Mouse (Mus musculus): ENCODE results near the gene Gldc. TPM values are rescaled to one million over a fixed set of nuclear protein-coding genes. Genes with fewer than 3 reads are reported as not detected.
"Not testable (repeated sequence)": the region's sequence is repeated elsewhere in the genome, so short reads cannot be mapped to it uniquely, and the experiment has no call there.

Gldc gene
- 27.4 and 28.1 TPM in 2 replicates for polyA plus RNA-seq (2016; fragmentation: Nextera tagmentation; extraction: Ambion mirVana)

DNA sequence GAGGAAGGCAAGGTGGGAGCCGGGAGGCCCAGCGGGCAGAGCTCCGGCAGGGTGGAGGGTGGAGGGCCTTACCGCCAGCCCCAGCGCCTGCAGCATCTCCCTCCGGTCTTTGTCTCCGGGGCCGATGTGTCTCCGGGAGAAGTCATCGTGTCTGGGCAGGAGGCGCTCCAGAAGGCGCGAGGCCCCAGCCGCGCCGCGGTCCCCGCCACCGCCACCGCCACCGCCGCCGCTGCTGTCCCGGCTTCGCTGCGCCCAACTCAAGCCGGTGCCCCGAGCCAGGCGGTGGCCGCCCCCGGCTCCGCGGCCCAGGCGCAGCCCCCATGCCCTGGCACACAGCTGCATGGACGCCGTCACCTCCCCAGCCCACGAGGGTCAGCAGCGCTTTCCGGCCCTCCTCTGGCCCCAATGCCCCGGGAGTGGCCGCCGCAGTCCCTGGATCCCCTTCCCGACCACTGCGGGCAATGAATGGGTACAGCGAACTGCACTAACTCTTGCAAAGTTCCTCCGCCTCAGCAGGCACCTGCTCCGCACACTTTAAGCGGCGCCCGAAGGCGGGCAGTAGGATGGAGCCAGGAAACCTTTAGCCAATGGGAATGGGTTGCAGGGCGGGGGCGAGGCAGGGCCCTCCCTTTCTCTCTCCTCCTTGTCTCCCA is at the start of gene Gldc:
Gldc (minus strand) TSS at position 511 of the 653 bp plus-strand sequence.
- no peaks in the 10 kb centered on the region for H3K36me3 ChIP-seq
- peak within 1 kb of the TSS; percentile 61 for H3K9ac ChIP-seq
- H3K4me1 ChIP-seq = peaks cover 10% of the 10 kb centered on the region
- peak within 1 kb of the TSS; percentile 71 for H3K4me2 ChIP-seq
- H3K4me3 ChIP-seq = peak within 1 kb of the TSS; percentile 57
- no peak within 1 kb of the TSS for H3K27ac ChIP-seq
- peaks cover 58% of the 10 kb centered on the region for H3K27me3 ChIP-seq (replicated peaks)
- under 1% methylated on average over 41 of the region's 53 CpGs for WGBS (ENCODE audit: insufficient replicate concordance)
- no peaks in the 10 kb centered on the region for H3K9me3 ChIP-seq (replicated peaks)
- peak; percentile 72 for ATAC-seq

DNA sequence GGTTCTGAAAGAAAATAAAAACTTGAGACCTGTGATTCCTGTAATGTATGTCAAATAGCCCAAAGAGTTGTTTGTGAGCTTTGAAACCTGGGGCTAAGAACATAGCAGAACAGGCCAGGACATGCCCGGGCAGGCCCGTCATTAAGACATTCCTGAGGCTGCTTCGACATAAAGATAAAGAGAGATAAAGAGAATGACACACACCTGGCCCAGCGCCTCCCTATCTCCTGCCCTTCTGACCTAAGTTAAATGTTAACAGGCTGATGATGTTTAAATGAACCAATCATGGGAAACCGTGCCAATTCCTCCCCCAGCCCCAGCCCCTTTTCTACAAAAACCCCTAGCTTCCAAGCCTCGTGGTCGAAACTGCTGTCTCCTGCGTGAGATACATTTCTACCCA is 47.4 kb upstream of the Gldc start:
- H3K4me3 ChIP-seq; H3K4me2 ChIP-seq; H3K9me3 ChIP-seq (replicated peaks); ATAC-seq; H3K36me3 ChIP-seq; H3K9ac ChIP-seq; H3K27ac ChIP-seq; H3K4me1 ChIP-seq; H3K27me3 ChIP-seq (replicated peaks): not testable (repeated sequence)
- WGBS (ENCODE audit: insufficient replicate concordance) = 63% methylated on average over 8 of the region's 8 CpGs

DNA sequence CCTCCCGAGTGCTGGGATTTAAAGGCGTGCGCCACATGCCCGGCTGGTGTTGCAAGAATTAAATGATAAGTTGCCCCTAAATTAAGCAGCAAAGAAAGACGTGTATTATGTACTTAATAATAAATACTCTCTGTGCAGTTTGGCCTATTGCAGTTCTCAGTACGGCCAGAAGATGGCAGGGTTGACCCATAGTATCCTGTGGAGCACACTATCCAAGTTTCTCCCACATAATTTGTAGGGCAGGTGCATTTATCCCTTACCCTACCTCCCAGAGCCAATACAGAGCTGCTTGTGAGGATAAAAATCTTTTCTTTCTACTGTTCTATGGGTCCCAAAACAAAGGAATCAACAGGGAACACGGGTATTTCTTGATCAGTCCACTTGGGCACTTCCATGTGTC is 42.1 kb upstream of the Gldc start:
- no peak overlapping the region for H3K27ac ChIP-seq
- no peaks in the 10 kb centered on the region for H3K9me3 ChIP-seq (replicated peaks)
- 15% methylated on average over 7 of the region's 7 CpGs for WGBS (ENCODE audit: insufficient replicate concordance)
- no peak overlapping the region for H3K4me3 ChIP-seq
- ATAC-seq = no peak
- H3K36me3 ChIP-seq = no peaks in the 10 kb centered on the region
- H3K9ac ChIP-seq = no peak overlapping the region
- H3K4me1 ChIP-seq = no peaks in the 10 kb centered on the region
- H3K4me2 ChIP-seq = no peak overlapping the region
- no peaks in the 10 kb centered on the region for H3K27me3 ChIP-seq (replicated peaks)

DNA sequence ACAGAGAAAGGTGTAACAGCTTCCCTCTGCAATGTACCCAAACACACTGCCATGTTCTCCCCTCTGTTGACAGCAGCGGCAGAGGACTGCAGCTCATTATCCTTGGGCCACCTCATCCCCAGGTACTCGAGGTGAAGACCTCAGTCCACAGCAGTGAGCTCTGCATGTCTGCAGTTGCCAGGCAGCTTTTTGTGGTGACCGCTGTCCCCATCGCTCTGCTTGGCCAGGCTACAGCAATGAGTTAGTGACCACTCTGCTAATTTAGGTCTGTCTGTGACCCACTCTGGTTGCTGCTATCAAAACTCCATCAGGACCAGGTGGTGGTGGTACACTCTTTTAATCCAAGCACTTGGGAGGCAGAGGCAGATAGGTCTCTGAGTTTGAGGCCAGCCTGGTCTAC is 41.0 kb upstream of the Gldc start:
- no peak overlapping the region for H3K4me2 ChIP-seq
- no peak overlapping the region for H3K4me3 ChIP-seq
- no peaks in the 10 kb centered on the region for H3K36me3 ChIP-seq
- no peak for ATAC-seq
- WGBS (ENCODE audit: insufficient replicate concordance) = 59% methylated on average over 4 of the region's 4 CpGs
- no peaks in the 10 kb centered on the region for H3K27me3 ChIP-seq (replicated peaks)
- H3K9me3 ChIP-seq (replicated peaks) = no peaks in the 10 kb centered on the region
- H3K27ac ChIP-seq = no peak overlapping the region
- H3K9ac ChIP-seq = no peak overlapping the region
- 0 out of 2 replicates have a peak, but pooled peaks cover 2% of the 10 kb centered on the region for H3K4me1 ChIP-seq

DNA sequence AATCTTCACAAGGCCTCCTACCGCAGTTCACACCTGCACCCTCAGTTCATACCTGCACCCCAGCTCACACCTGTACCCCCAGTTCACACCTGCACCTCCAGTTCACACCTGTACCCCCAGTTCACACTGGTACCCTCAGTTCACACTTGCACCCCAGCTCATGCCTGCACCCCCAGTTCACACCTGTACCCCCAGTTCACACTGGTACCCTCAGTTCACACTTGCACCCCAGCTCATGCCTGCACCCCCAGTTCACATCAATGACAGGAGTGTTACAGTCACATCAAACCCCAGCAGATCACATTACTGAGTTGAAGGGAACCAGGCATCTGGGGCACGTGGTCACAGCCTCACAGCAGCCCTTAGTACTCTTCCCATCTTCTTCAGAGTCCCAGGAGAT is 40.5 kb upstream of the Gldc start:
- 43% methylated on average over 2 of the region's 2 CpGs for WGBS (ENCODE audit: insufficient replicate concordance)
- ATAC-seq = not testable (repeated sequence)

DNA sequence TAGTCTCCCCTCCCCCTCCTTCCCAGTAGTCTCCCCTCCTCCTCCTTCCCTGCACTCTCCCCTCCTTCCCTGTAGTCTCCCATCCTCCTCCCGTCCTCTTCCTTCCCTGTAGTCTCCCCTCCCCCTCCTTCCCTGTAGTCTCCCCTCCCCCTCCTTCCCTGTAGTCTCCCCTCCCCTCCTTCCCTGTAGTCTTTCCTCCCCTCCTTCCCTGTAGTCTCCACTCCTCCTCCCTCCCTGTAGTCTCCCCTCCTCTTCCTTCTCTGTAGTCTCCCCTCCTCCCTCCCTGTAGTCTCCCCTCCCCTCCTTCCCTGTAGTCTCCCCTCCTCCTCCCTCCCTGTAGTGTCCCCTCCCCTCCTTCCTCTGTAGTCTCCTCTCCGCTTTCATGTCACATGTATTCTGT is 38.8 kb upstream of the Gldc start:
- 24% methylated on average over 2 of the region's 2 CpGs for WGBS (ENCODE audit: insufficient replicate concordance)
- no peaks in the 10 kb centered on the region for H3K36me3 ChIP-seq
- H3K4me2 ChIP-seq = no peak overlapping the region
- no peak overlapping the region for H3K27ac ChIP-seq
- H3K9ac ChIP-seq = no peak overlapping the region
- no peak overlapping the region for H3K4me3 ChIP-seq
- ATAC-seq = no peak
- no peaks in the 10 kb centered on the region for H3K27me3 ChIP-seq (replicated peaks)
- no peaks in the 10 kb centered on the region for H3K9me3 ChIP-seq (replicated peaks)
- 0 out of 2 replicates have a peak, but pooled peaks cover 3% of the 10 kb centered on the region for H3K4me1 ChIP-seq

More for the DNA sequence above, 40.5 kb upstream of the Gldc start:
- not testable (repeated sequence) for H3K27me3 ChIP-seq (replicated peaks); H3K36me3 ChIP-seq; H3K4me2 ChIP-seq; H3K9ac ChIP-seq; H3K4me1 ChIP-seq; H3K27ac ChIP-seq; H3K9me3 ChIP-seq (replicated peaks); H3K4me3 ChIP-seq

DNA sequence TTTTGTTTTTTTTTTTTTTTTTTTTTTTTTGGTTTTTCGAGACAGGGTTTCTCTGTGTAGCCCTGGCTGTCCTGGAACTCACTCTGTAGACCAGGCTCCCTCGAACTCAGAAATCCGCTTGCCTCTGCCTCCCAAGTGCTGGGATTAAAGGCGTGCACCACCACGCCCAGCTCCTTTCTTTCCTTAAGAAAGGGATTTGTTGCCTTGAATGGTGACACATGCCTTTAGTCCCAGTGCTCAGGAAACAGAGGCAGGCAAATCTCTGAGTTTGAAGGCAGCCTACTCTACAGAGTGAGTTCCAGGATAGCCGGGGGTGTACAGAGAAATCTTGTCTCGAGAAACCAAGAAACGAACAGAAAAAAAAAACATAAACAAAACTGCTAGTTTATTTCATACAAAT is 33.8 kb upstream of the Gldc start:
- not testable (repeated sequence) for H3K4me1 ChIP-seq, ATAC-seq
- WGBS (ENCODE audit: insufficient replicate concordance) = 65% methylated on average over 7 of the region's 8 CpGs

DNA sequence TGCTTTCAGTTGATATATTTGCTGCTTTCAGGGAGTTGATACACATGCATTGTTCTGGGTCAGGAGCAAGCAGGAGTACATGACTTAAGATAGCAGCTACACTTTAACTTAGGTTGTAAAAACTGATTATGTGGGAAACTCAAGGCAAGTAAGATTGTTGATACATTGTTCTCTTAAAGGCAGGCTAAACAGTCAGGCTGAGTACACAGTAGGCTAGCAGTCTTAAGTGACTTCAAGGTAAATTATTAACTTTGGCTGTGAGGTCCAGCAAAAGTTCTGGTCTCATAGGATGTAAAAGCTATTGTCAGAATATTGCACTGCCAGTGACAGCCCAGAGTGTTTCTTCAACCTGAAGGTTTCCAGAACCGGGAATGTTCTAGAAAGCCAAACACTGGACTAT is 31.8 kb upstream of the Gldc start:
- no peak for ATAC-seq
- no peak overlapping the region for H3K27ac ChIP-seq
- no peak overlapping the region for H3K4me3 ChIP-seq
- H3K27me3 ChIP-seq (replicated peaks) = no peaks in the 10 kb centered on the region
- no peaks in the 10 kb centered on the region for H3K9me3 ChIP-seq (replicated peaks)
- WGBS (ENCODE audit: insufficient replicate concordance) = 63% methylated on average over 1 of the region's 1 CpGs
- 0 out of 2 replicates have a peak, but pooled peaks cover 3% of the 10 kb centered on the region for H3K4me1 ChIP-seq
- H3K4me2 ChIP-seq = no peak overlapping the region
- no peaks in the 10 kb centered on the region for H3K36me3 ChIP-seq
- no peak overlapping the region for H3K9ac ChIP-seq

More for the DNA sequence above, 33.8 kb upstream of the Gldc start:
- H3K27ac ChIP-seq; H3K4me3 ChIP-seq; H3K36me3 ChIP-seq; H3K27me3 ChIP-seq (replicated peaks); H3K4me2 ChIP-seq; H3K9ac ChIP-seq; H3K9me3 ChIP-seq (replicated peaks): not testable (repeated sequence)

DNA sequence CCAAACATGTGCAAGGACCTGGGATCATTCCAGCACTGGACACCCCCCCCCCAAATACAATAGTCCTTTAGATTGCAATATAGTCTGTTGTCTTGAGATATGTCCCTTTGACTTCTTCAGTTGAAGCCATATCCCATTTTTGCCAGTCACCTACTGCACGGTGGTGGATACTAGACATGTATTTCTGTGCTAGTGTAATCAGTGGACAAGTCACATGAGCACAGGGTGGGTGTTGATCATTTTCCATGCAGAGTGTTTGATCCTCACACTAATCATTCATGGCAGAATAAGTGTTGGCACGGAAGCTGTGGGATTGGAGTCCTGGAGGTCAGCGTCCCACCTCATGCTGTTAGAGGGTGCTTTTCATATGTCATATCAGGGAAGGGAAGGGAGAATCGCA is 30.6 kb upstream of the Gldc start:
- ATAC-seq = no peak
- WGBS (ENCODE audit: insufficient replicate concordance) = 68% methylated on average over 4 of the region's 4 CpGs
- no peak overlapping the region for H3K4me3 ChIP-seq

DNA sequence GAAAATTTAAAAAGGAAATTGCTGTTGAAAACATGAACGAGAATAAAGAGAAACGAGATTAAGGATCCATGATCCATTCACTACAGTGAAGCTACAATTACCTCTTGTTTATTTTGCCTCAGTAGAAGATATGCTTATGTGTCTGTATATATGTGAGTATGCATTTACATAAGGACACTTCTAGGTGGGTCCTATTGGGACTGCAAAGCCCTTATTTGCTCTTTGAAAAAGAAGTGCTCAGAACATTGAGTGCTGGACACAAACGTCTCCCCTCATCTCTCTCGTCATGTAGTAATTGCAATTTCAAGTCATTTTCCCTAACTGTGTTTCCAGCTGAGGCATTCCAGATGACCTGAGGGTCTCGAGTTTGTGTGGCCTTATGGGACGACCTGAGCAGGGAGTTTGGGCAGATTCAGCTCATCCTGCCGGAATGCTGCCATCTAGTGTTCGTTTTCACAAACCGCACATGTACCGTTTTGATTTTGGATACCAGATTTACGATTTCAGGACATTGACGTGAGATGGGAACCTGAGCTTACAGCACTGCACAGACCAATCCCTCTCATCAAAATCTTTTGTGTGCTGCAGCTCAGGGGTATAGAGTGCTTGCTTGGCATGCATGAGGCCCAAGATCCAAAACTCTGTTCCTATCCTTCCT is 30.1 kb upstream of the Gldc start:
- 21% methylated on average over 12 of the region's 12 CpGs for WGBS (ENCODE audit: insufficient replicate concordance)
- H3K4me1 ChIP-seq = no peaks in the 10 kb centered on the region
- no peaks in the 10 kb centered on the region for H3K36me3 ChIP-seq
- no peak overlapping the region for H3K4me3 ChIP-seq
- no peak for ATAC-seq
- H3K4me2 ChIP-seq = no peak overlapping the region
- H3K27ac ChIP-seq = no peak overlapping the region
- no peak overlapping the region for H3K9ac ChIP-seq
- H3K9me3 ChIP-seq (replicated peaks) = no peaks in the 10 kb centered on the region
- no peaks in the 10 kb centered on the region for H3K27me3 ChIP-seq (replicated peaks)

More for the DNA sequence above, 30.6 kb upstream of the Gldc start:
- H3K9ac ChIP-seq = no peak overlapping the region
- H3K9me3 ChIP-seq (replicated peaks) = no peaks in the 10 kb centered on the region
- no peak overlapping the region for H3K4me2 ChIP-seq
- H3K36me3 ChIP-seq = no peaks in the 10 kb centered on the region
- no peaks in the 10 kb centered on the region for H3K27me3 ChIP-seq (replicated peaks)
- H3K4me1 ChIP-seq = no peaks in the 10 kb centered on the region
- no peak overlapping the region for H3K27ac ChIP-seq

DNA sequence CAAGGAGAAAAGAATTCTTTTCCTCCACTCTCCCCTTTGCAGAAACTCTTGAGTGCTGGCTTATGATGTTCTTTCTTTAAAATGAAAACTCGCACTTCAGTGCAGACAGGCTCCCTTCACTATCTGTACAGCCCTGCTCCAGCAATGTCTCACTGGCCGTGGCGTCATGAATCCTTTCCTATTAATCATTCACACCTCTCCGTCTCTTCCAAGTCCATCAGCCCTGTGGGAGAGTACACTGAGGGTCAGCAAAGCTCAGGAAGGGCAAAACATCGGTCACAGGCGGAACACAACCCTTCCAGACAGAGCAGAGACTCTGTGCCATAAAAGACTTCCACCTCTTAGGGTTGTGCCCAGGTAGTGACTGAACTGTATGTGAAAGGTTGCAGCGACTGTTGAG is 26.9 kb upstream of the Gldc start:
- Histone ChIP-seq H3K4me2 (no peak overlapping the region), H3K27ac (no peak overlapping the region), H3K9me3 (replicated peaks) (no peaks in the 10 kb centered on the region), H3K4me1 (no peaks in the 10 kb centered on the region), H3K4me3 (no peak overlapping the region), H3K36me3 (no peaks in the 10 kb centered on the region), H3K9ac (no peak overlapping the region), H3K27me3 (replicated peaks) (no peaks in the 10 kb centered on the region)
- ATAC-seq = no peak
- WGBS (ENCODE audit: insufficient replicate concordance) = 59% methylated on average over 7 of the region's 7 CpGs

DNA sequence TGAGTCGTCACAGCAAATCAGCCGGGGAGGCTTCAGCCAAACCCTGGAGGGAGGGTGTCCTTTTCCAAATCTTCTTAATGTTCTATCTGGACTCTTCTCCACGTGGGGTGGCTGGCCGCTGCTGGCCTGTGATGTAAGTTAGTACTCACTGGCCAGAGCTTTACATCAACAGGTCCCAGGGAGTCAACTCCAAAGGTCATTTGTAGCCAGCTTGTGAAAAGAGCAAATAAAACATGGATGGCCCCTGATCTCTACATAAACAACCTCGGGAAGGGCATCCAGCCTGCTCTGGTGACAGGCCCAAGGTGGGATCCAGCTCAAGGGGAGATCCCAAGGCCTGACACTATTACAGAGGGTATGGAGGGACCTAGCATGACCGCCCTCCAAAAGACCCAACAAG is 19.8 kb upstream of the Gldc start:
- H3K4me2 ChIP-seq = no peak overlapping the region
- WGBS (ENCODE audit: insufficient replicate concordance) = 55% methylated on average over 6 of the region's 6 CpGs
- no peaks in the 10 kb centered on the region for H3K36me3 ChIP-seq
- peaks cover 2% of the 10 kb centered on the region; the same call in 1 of the 2 replicates for H3K9me3 ChIP-seq (replicated peaks)
- peak overlapping the region; percentile 58 for H3K27ac ChIP-seq
- H3K9ac ChIP-seq = no peak overlapping the region
- no peaks in the 10 kb centered on the region for H3K27me3 ChIP-seq (replicated peaks)
- H3K4me1 ChIP-seq = no peaks in the 10 kb centered on the region; the same call in 1 of the 2 replicates
- ATAC-seq = peak; percentile 58
- H3K4me3 ChIP-seq = no peak overlapping the region
